Mouse (Mus musculus) gastrocnemius, adult 2 months (tissue): Measurements from ENCODE around the gene Gif. TPM values are rescaled to one million over a fixed set of nuclear protein-coding genes. Genes with fewer than 3 reads are reported as not detected.

ENCODE experiments used
- DNase-seq: peaks from one replicate; pipeline ENCODE4 v3.0.0; 2022
- H3K27ac ChIP-seq: fragments of 200-600 bp; 2 replicates; pipeline ENCODE4 v1.8.1; 2022; ENCODE audit warnings: mild to moderate bottlenecking
- H3K4me3 ChIP-seq: fragments of 200-600 bp; 2 replicates; pipeline ENCODE4 v1.8.1; 2022; ENCODE audit warnings: mild to moderate bottlenecking, moderate library complexity
- CTCF ChIP-seq: fragments of 200-600 bp; IDR thresholded peaks from 2 replicates; pipeline ENCODE4 v1.8.1; 2022; ENCODE audit warnings: antibody characterized with exemption, mild to moderate bottlenecking, moderate library complexity
- intact Hi-C: fragments of 180-260 bp; cut with DNase I; formaldehyde crosslinking; loops from one replicate; pipeline ENCODE4 v1.15.1; 2025
- total RNA-seq, 2 experiments: library from RNA; stranded (reverse); gene quantifications; 2 replicates each; pipeline ENCODE4 v1.2.3; 2021

The Gif gene
- total RNA-seq, 2 experiments from 2014 or later: not detected

- peak overlapping the region; percentile 88 for H3K27ac ChIP-seq
- 0 out of 2 replicates have a peak, but pooled peaks have one; percentile 5 for TF ChIP-seq CTCF
- intact Hi-C loops: no loop called here
Measured at GRCm38 (mm10) chr19:11769257-11769920, 22.0 kb downstream of the Gif start.

GRCm38 (mm10) chr19:11770205-11770892, 23.0 kb downstream of the Gif start, which contains the start of gene Mrpl16:
Gene Mrpl16, plus strand, starts transcription at chr19:11770391.
- DNase-seq: peak; percentile 88
- Histone ChIP-seq H3K4me3 (peak within 1 kb of the TSS; percentile 93), H3K27ac (peak within 1 kb of the TSS; percentile 88)
- no peak for TF ChIP-seq CTCF
- intact Hi-C loops: loop anchor here (5.0 kb wide), 1 partner anchor 142 kb away; the partner anchor contains the start of gene Patl1

More at GRCm38 (mm10) chr19:11769257-11769920, 22.0 kb downstream of the Gif start:
- no peak for DNase-seq
- peak overlapping the region; percentile 93 for H3K4me3 ChIP-seq

GRCm38 (mm10) chr19:11777191-11777865, 30.0 kb downstream of the Gif start:
- peak; percentile 89 for TF ChIP-seq CTCF
- intact Hi-C loops: loop anchor here (1.0 to 2.0 kb wide), 2 partner anchors 43 to 237 kb away; no protein-coding TSS in a partner anchor
- DNase-seq: peak; percentile 65
- Histone ChIP-seq H3K4me3 (no peak overlapping the region), H3K27ac (no peak overlapping the region)

DNA sequence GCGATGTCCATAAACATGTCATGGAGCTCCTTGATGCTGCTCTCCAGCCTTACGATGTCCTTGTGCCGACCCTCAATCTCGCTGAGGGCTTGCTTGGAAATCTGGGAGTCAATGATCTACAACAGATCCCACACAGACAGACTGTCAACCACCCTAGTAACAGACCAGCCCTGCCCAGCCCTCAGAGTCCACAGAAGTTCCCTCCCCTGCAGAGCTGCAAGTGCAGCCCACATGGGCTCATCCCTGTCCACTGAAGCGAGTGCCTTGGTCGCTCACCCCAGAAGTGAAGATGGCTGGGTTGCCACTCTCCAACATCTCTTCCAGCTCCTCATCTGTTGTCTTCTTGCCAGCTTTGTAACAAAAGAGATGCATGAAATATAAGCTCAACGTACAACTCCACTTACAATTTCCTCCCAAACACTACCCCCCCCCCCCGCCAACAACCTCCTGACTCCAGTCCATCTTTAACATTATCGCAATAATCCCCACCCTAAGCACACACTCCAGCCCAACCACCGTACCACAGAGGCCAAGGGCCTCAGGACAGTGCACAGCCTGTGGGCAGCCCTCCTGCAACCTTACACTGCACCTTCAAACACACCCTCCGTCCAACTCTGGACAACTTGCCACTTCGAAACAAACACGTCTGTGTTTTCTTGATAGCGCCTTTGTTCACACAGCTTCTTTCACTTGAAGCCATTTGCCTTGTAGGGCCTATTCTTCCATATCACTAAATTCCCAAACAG, 38.2 kb downstream of the Gif start:
- TF ChIP-seq CTCF: no peak
- Histone ChIP-seq H3K27ac (no peak overlapping the region), H3K4me3 (no peak overlapping the region)
- DNase-seq: no peak
- intact Hi-C loops: no loop called here

DNA sequence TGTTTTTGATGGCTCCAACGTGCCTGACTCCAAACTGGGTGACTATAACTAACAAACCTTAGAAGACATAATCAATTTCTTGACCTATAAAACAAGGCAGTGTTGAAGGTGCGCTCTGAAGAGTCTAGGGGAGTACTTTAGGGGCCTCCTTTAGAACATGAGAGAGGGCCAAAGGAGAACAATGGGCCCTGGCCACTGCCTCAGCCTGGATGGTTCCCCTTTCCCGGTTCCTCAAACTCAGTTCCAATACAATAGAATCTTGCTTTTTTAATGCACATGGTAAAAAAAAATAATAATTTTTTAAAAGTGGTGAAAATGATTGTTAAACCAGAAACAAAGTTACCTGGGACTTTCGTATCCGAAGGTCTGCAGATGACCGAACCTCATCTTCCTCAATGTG, 40.5 kb downstream of the Gif start:
- H3K4me3 ChIP-seq: no peak overlapping the region
- no peak overlapping the region for H3K27ac ChIP-seq
- DNase-seq: no peak
- intact Hi-C loops: no loop called here
- TF ChIP-seq CTCF: no peak

DNA sequence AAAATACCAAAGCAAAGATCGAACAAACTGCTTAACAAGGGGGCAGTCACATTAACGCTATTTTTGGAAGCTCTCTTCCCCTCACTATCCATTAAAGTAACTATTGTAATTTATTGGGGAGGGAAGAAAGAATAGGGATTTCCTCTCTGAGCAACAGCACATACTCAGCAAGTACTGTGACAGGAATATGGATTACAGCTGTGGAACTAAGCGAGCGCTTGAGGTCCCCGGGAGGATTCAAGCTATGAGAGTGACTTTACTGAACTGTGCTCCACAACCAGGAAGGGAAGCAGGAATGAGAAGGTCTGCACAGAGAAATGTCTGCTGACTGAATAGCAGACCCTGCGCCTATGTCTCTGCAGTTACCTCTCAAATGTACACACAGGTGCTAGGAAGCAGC, 41.5 kb downstream of the Gif start:
- no peak overlapping the region for H3K27ac ChIP-seq
- H3K4me3 ChIP-seq: no peak overlapping the region
- no peak for TF ChIP-seq CTCF
- DNase-seq: no peak
- intact Hi-C loops: no loop called here

DNA sequence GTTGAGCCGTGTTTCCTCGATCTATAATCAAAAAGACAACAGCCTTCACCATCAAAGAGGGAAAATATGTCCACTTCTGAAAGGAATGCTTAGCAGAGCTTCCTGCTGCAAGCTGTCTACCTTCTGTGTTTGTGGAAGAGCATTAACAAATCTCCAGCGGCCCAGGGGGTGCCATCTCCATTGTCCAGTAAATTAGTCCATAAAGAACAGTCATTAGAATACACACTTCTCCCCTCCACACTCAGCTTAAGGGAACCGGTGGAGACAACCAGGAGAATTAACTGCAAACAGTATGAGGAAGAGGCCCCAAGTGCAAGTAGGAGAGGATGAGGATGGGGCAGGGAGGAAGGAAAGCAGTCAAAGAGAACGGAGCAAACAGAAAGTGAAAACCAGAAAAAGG, 44.5 kb downstream of the Gif start:
- intact Hi-C loops: no loop called here
- H3K4me3 ChIP-seq: no peak overlapping the region
- TF ChIP-seq CTCF: no peak
- no peak for DNase-seq
- no peak overlapping the region for H3K27ac ChIP-seq

GRCm38 (mm10) chr19:11793741-11794359, 46.5 kb downstream of the Gif start:
- intact Hi-C loops: no loop called here
- DNase-seq: no peak
- Histone ChIP-seq H3K27ac (no peak overlapping the region), H3K4me3 (no peak overlapping the region)
- TF ChIP-seq CTCF: no peak

- no peak for DNase-seq
- intact Hi-C loops: no loop called here
- Histone ChIP-seq H3K27ac (no peak overlapping the region), H3K4me3 (no peak overlapping the region)
- TF ChIP-seq CTCF: no peak
Measured at GRCm38 (mm10) chr19:11794447-11794846, 47.1 kb downstream of the Gif start.

DNA sequence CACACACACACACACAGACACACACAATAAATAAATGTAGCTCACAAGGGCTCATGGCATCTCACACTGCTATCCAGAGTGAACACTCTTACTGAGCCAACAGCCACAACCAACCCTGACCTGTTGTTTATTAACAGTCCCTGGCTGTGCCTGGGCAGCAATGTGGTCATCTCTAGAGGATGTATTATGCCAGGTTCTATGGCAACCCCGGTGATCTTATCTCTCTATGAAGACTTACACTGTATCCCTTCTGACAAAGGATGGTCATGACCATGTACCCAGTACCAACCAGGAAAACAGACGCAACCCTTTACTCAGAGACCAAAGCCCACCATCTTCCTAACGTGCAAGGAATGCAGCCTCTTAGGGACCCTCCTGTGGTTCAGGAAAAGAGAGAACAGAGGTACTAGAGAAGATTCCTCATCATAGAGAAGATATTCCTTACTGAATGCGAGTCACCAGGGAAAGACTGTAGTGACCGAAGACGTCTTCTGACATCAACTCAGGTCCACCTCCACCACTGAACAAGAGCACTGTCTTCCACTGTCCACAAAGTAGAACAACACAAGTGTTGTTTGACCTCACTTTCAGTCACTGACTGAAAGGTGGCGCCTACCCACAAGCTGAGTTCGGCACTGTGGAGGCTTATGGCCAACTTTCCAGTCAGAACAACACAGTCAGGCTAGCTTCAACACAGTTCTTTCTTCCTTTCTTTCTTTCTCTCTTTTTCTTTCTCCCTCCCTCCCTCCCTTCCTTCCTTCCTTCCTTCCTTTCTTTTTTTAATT, 53.4 kb downstream of the Gif start:
- no peak for DNase-seq
- intact Hi-C loops: no loop called here
- Histone ChIP-seq H3K4me3 (no peak overlapping the region), H3K27ac (no peak overlapping the region)
- TF ChIP-seq CTCF: no peak; the same call in 1 of the 2 replicates

- DNase-seq: no peak
- Histone ChIP-seq H3K27ac (peak overlapping the region; percentile 65), H3K4me3 (no peak overlapping the region)
- TF ChIP-seq CTCF: no peak
- intact Hi-C loops: no loop called here
Measured at GRCm38 (mm10) chr19:11804423-11804822, 57.1 kb downstream of the Gif start.
